Mouse (Mus musculus) adrenal gland, postnatal 25 days (tissue): Measurements from ENCODE around the gene Tmem178b. TPM values are rescaled to one million over a fixed set of nuclear protein-coding genes. Genes with fewer than 3 reads are reported as not detected.
A peak's percentile ranks its signal among the peaks of the same experiment; 100 is the strongest.

Source experiments
- DNase-seq: peaks from one replicate; pipeline ENCODE4 v3.0.0; 2021; ENCODE audit warnings: mixed read lengths
- total RNA-seq: library from RNA; stranded (reverse); gene quantifications from 2 replicates; pipeline ENCODE4 v1.2.3, GENCODE M21; 2021

Tmem178b gene
- total RNA-seq, 1 experiment from 2014 or later, result 33.9 TPM

DNA sequence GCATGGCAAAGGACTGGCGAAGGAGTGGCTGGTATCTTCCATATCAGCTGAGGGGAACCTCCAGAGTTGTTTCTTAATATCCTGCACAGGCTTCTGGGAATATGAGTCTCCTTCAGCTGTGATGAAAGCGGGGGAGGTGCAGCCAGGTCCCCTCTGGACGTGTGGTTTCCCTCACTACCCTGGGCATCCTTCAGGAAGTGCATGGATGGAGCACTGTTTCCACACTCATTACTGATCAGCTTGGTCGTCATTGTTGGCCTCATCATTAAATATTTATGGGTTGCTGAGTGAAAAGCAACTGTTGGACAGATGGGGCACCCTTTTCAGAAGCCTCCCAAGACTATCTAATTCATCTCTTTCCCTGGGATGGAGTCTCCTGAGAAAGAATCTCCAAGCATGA, 146.3 kb downstream of the Tmem178b start:
- DNase-seq, result no peak

- no peak for DNase-seq
Measured at GRCm38 (mm10) chr6:40023592-40024335, 150.7 kb downstream of the Tmem178b start.

DNA sequence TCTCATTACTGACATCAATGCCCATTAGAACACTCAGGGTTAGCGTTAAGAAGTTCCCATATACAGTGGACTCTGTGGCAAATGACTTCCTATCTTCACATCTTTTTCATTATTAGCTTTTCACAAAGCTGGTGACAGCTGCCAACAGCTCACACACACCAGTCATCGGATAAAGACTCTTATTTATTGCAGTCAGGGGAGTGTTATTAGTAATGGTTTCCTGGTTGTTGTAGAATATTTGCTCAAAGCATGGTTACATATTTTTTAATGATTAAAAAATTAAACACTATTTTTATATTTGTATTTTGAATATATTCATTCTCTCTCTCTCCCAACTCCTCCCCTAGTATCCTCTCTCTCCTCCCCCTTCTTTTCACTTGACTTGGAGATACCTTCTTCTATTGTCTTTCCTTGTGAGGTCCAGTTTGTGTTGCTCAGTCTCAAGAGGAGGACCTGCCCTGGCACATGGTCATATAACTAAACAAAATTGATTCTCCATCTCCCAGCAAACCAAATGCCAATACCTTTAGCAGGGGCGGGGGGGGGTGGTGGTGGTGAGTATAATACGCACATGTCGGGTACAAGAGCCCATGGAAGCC, 151.4 kb downstream of the Tmem178b start:
- no peak for DNase-seq

DNA sequence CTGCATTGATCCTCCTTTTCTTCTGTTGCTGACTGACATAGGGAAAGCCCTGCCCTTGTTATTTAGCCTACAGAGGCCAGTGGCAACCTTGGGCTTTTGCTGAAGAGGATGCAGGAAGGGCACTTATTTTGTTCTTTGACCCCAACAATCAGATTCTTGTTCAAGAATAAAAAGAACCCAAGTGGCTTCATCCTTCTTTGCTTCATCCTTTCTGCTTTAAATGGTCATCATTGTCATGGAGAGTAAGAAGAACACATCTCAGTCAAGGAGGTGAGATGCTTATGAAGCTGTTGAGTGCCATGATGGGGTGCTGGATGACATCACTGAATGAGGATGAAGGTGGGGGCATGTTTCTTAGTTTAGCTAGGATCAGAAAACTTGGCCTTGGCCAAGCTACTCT, 159.8 kb downstream of the Tmem178b start:
- no peak for DNase-seq

DNA sequence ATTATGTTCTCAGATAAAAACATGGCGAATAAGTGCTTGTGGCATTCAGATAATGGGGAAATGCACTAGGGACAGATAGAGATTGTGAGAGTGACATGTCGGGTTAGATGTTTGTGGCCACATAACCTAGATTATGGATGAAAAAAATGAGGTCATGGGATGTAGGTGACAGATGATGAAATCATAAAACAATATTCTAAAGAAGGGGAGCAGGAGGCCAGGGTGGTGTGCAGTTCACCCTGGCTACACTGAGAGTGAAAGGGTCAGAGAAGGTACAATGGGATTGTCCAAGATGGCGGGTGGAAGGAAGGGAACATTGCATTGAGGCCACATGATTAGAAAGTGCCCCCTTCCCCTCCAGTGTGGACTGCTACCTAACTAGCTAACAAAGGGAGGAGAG, 160.9 kb downstream of the Tmem178b start:
- no peak for DNase-seq

GRCm38 (mm10) chr6:40048969-40049908, 176.2 kb downstream of the Tmem178b start:
- peak; percentile 5 for DNase-seq

GRCm38 (mm10) chr6:40049909-40050484, 176.9 kb downstream of the Tmem178b start:
- DNase-seq, result no peak

- no peak for DNase-seq
Measured at GRCm38 (mm10) chr6:40051698-40052097, 178.6 kb downstream of the Tmem178b start.

GRCm38 (mm10) chr6:40052593-40052992, 179.5 kb downstream of the Tmem178b start:
- no peak for DNase-seq

GRCm38 (mm10) chr6:40059466-40059865, 186.4 kb downstream of the Tmem178b start:
- no peak for DNase-seq

DNA sequence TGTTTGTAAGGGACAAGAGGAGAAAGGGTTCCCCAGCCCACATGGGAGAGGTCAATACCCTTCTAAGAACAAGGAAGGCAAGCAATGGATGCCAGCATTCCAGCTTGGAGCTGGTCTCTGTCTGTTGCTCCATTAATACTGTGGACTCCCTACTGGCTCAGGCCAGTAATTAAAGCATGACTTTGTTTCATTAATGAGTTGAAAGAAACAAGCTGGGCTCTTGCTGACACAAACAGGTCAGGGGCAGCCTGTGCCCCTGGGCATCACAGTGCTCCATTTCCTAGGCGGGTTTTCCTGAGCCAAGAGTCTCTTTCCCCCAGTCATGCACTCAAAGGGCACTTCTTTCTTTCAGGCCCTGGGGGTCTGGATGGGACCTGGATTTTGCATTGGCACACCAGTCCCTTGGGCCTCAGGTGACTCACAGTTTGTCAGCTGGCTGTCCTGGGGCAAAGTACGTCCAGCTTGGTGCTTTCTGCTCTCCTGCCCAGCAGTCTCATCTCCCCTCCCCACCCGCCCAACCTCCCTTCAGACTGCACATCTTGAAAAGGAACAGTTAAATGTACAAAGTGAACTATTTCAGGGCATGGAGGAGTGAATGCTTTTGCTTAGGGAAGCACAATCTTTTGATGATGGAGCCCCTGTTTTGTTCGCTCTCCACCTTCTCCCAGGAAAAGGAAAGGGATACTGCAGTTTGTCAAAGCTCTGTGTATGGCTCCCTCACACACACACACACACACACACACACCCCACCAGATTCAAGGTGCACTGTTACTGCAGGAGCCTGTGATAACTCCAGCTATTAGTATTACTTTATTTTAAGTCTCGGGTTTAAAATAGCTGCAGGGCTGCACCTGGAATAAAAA, 188.5 kb downstream of the Tmem178b start:
- no peak for DNase-seq

DNA sequence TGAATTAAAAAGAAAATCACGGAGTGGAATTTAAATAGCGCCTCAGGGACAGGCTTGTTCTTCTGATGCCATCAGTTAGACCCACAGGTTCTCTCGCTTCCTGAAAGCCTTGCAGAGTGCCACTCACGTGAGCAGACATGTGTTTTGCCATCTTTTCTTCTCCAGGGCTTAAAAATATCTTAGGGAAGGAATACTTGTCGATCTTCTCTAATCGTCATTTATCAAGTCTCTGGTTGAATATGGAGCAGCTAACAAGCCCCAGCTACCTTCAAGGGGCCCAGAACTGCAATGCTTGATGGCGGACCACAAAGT, 189.1 kb downstream of the Tmem178b start:
- no peak for DNase-seq

DNA sequence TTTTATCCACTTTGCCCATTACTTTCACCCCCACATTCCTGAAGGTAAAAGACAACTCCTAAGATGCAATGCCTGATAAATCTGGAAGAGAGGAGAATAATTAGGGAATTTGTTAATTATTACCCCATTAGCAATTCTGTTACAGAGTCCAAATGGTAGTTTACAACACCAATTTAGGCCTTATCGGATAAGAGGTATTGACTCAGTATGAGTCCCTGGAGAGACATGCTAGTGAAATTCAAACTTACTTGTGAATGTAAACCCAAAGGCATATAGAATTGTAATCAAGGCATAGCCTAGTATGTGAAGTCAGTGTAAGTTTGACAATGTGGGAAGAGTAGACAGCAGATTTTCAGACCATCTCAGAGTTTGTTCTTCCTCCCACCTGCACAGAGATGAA, 190.4 kb downstream of the Tmem178b start:
- no peak for DNase-seq

- DNase-seq, result no peak
Measured at GRCm38 (mm10) chr6:40063899-40064298, 190.8 kb downstream of the Tmem178b start.

GRCm38 (mm10) chr6:40064342-40064741, 191.3 kb downstream of the Tmem178b start:
- DNase-seq, result no peak

GRCm38 (mm10) chr6:40068467-40068866, 195.4 kb downstream of the Tmem178b start:
- DNase-seq, result no peak

DNA sequence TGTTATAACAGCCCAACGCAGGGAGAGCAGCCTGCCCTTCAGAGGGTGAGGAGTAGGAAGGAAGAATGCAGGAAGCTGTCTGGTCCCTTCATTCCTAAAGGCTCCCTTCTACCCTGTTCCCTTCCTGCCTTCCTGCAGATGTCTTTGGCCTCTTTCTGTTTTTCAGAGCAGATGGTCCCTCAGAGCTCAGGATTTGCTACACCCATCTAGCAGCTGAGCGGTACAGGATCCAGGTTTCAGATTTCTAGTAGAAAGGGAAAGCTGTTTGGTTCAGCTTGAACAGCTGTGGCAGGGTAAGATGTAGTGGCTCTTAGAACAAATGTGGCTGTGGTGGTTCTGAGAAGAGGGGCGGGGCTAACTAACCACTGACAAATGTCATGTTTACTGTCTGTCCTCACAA, 197.9 kb downstream of the Tmem178b start:
- no peak for DNase-seq

DNA sequence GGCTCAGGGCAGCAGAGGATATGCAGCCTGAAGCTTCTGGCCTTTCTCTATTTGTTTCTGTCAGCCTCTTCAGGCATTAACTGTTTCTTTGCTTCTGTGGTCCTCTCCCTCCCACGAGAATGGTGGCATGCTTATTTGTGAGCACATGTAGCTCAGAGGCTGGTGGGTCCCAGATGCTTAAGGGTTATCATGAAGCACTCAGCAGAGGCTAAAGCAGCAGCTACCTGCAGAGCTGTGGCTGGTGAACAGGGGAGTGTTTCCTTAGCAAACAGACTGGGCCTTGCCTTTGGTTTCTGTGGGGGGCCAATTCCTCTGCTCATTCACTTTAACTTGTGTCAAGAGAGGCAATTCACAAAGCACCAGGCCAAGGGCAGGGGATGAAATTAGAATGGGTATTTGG, 203.0 kb downstream of the Tmem178b start:
- DNase-seq, result no peak

DNA sequence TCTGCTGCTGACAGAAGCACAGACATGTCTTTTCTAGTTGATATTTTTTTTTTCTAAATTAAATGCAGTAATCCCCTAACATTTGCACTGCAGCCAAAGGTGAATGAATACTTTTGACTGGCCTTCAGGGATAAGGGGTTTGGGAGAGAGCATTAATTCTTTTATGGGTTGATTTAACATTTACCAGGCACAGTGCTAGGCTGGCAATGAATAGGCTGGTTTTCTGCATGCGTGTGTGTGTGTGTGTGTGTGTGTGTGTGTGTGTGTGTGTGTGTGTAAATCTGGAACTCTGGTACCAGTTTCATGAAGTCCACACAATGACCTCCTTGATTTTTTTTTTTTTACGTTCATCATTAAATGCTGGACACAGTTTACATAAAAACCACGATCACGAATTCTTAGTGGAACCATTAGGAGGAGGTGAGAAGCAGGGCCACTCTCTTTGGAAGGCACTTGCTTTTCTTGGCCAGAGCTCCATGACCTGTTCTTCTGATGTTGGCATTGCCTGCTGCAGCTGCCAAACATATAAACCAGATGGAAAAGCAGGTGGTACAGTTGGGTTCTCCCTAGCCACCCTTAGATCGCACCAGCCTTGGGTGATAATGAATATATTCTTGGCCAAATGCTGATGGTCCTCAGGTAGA, 203.7 kb downstream of the Tmem178b start:
- DNase-seq, result no peak

DNA sequence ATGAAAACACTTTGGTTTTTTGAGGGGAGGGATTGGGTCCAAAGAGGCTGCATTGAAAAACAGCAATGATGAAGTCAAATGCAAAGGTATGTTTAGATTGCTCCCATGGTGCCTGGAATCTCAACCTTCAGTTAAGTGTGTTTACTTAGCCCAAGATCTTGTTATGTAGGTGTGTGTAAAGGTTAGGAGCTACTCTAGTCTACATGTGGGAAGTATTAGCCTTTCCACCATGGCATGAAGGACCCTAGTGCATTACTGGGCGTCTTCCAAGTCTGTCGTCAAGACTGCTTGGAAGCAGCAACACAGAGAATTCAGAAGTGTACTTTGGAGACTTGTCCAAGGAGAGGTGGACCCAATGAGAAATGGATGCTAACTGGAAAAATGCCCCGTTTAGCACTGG, 205.3 kb downstream of the Tmem178b start:
- no peak for DNase-seq

DNA sequence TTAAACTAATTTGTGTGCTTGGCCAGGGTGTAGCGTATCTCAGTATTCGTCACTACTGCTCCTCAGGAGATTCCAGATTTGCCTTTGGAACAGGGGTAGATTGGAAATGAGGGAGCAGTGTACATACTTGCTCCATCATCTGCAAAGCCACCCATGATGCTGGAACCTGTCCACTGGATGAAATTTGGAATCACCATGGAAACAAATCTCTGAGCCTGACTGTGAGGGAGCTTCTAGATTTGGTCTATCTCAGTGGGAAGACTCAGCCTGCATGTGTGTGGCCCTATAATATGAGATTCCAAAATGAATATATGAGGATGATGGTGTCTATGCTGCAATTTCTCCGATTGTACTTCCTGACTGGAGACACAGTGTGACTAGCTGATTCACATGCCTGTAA, 210.7 kb downstream of the Tmem178b start:
- DNase-seq, result no peak
